Mouse (Mus musculus) CD4-positive helper T cell, adult 2 months (primary cell): ENCODE data around the gene Arid1b.

Experiments used
- DNase-seq: peaks from one replicate; pipeline ENCODE4 v3.0.0-alpha.2; 2012; ENCODE audit warnings: low read depth, missing footprints, low spot score

Arid1b gene

DNA sequence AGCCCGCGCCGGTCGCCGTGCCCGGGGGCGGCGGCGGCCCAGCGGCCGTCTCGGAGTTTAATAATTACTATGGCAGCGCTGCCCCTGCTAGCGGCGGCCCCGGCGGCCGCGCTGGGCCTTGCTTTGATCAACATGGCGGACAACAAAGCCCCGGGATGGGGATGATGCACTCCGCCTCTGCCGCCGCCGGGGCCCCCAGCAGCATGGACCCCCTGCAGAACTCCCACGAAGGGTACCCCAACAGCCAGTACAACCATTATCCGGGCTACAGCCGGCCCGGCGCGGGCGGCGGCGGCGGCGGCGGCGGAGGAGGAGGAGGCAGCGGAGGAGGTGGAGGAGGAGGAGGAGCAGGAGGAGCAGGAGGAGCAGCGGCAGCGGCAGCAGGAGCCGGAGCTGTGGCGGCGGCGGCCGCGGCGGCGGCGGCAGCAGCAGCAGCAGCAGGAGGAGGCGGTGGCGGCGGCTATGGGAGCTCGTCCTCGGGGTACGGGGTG lies 1.5 kb downstream of the Arid1b start:
- peak; percentile 88 for DNase-seq

DNA sequence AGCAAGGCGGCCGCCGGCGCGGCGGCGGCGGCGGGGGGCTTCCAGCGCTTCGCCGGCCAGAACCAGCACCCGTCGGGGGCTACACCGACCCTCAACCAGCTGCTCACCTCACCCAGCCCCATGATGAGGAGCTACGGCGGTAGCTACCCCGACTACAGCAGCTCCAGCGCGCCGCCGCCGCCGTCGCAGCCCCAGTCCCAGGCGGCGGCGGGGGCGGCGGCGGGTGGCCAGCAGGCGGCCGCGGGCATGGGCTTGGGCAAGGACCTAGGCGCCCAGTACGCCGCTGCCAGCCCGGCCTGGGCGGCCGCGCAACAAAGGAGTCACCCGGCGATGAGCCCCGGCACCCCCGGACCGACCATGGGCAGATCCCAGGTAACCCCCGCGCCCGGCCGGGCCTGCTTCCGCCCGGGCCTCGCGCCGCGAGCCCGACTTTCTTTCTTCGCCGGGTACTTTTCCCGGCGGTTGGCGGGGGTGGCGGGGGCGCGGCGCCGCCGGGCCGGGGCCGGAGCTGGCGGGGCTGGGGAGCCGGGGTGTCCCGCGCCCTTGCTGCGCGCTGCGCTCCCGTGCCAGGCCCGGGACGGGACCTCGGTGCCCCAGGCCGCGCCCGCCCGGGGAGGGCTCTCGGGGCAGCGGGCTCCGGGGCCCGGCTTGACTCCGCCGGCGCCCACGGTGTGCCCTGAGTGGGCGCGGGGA lies 2.1 kb downstream of the Arid1b start:
- DNase-seq: peak; percentile 68

DNA sequence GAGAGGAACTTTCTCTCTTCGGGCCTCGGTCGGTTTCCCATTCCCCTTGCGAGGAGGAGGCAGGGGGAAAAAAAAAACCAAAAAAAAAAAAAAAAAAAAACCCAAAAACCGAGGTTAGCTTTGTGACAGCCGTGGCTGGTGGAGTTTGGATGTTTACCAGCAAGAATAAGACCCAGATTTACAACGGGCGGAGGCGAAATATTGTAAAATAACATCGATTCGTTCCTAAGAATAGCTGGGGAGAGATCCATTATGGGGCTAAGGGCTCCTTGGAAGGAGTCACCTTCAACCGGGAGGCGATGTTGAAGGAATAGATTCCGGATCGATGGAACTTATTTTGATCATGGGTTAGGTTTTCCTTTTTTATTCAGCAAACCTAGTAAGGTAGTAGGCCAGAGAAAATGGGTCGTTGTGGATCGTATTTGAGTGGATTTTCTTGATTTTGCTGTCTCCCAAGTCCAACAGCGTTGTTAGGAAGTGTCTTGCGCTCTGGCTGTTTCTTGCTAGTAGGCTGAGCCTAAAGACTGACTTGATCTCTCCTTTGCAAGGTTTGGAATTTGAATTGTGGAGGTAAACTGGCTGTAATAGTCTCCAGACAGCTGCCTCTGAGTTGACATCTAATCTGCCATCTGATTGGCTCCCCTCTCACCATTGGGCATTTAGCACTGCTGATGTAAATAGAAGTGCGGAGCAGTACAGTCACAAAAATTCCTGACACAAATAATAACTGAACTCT lies 2.9 kb downstream of the Arid1b start:
- peak; percentile 36 for DNase-seq

DNA sequence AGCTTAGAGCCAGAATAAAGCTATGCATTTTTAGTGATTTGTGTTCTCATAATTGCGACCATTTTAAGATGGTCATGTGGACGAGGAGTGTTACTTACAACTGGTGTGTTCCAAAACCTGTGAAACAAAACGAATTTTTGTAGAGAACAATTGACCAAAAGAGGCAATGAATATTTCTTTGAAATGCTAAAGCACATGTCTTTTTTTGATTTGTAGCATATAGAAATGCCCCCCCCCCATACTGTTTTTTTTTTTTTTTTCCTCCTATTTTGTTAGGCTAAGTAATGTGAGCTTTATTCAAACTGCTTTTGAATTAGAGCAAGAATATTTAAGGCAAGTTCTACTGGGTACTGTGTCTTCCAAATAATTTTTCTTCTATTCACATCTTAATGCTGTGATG lies 3.8 kb downstream of the Arid1b start:
- no peak for DNase-seq

DNA sequence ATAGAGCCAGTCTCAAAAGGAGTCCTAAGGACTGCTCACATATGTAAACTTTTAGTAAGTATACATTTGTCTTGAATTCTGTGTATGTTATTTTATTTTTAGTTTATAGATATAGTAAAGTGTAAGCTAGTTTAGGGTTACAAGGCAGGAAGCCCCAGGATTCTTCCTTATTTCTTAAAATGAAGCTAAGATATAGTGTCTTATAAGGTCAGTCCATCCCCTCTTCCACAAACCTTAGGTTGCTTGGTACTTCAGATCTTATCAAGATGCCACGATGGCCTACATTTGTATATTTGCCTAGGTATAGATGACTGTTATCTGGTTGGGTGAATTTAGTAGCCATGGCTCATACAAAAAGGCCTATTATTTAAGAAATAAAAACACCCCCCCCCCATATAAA lies 5.1 kb downstream of the Arid1b start:
- no peak for DNase-seq

DNA sequence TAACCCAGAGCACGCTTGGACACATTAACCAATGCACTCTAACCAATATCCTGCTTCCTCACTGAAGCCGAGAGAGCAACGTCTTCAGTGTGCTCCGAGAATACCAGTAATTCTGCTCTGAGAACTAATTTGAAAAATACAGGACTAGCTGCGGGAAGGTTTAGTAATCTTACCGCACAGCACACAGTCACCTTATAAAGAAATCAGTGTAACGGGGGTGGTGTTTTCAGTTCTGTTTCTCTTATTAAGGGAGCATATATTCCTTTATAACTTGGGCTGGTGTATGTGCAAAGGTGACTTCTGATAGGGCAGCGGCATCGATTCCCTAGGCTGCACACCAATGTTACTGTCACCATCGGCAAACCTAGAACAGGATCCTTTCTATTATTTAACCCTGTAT lies 5.9 kb downstream of the Arid1b start:
- no peak for DNase-seq

DNA sequence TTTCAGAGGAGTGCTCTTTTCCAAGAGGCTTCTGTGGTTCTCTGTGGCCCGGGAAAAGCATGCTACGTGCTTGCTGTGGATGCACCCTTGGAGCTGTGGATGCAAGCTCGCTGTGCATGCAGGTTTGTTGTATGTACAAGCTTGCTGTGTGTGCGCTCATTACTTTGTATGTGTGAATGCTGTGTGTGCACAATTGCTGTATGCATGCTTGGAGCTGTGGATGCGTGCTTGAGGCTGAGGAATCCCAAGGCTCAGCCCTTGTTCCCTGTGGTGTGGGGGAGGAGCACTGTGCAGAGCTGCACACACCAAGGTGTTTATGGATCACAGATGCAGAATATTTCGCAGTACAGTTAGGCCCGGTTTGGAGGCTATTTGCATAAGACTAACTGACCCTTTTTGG lies 6.7 kb downstream of the Arid1b start:
- DNase-seq: no peak

DNA sequence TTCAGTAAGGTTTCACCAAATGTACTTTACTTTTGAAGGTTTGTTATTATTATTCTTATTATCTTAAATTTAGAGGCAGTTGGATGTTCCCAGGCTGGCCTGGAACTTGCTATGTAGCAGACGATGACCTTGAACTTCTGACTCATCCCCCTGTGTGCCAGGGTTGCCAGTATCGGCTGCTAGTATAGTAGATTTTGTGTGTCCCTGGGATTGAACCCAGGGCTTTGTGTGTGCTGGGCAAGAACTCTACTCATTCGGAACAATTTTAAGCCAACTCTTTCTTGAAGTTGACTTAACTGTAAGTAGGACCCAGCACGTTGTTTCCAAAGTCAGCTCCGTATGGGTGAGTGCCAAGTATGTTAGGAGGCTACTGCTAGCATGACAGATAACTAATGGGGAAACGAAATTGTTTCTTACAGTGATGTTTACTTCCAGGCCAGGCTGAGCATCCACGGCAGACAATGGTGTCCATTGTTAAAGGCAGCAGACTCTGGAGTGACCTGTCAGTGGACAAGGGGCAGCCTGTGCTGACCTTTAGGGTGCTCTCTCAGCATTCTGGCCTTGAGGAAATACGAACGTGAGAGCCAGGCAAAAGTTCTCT lies 7.5 kb downstream of the Arid1b start:
- no peak for DNase-seq

DNA sequence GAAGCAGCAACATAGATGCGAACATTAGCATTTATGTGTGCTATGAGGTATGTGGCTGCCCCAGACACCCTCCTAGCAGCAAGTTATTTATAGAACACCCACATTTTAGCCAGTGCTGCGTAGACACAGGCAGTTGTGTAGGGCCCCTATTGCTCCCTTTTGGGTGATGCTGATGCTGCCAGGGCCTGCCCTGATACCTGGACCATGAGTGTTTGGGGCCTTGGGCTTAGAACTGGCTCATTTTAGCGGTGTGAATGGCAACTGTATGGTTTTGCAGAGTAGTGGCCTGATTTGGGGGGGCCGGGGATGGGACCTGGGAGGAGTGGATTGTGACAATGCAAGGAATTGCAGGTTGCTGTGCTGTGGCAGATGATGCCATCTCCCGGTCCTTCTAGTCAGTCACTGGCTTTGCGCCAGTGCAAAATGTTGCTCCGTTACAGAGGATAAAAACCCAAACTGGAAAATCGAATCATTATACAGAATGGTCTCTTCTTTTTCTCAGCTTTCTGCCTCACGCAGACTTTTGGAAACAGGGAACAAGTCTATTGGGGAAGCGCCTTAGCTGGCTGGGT lies 8.9 kb downstream of the Arid1b start:
- no peak for DNase-seq

DNA sequence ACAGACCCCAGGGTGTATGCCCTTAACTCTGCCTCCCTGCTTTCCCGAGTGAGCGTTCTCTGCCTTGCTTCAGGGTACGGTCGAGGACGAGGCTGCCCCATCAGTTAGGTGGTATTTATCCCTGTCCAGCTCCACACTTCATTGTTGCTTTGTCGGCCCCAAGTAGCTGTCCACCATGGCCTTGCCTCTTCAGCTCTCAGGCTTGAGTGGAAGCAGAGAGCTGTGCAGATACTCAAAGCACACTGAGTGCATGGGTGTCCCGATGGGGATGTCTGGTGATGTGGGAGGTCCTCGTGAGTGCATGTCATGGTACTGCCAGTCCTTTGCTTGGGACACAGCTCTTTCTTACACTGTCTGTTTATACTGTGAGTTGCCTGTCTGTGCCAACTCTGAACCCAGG lies 10.1 kb downstream of the Arid1b start:
- no peak for DNase-seq

DNA sequence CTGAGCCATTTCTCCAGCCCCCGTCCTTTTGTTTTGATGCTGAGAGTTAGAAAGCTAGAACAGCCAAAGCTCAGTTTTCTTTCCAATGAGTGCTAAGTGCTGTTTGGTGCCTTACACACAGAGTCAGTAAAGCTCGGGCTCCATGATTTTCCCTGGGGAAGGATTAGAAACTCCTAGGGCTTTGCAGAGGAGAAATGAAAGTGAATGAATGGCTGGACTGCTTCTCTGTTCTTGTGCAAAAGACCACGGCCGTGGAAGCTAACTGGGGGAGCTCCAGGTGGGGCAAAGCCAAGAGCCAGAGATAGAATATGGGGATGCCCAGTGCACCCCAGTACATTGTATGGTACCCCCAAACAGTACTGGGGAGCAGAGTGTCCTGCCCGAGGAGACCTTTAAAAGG lies 10.6 kb downstream of the Arid1b start:
- DNase-seq: no peak

DNA sequence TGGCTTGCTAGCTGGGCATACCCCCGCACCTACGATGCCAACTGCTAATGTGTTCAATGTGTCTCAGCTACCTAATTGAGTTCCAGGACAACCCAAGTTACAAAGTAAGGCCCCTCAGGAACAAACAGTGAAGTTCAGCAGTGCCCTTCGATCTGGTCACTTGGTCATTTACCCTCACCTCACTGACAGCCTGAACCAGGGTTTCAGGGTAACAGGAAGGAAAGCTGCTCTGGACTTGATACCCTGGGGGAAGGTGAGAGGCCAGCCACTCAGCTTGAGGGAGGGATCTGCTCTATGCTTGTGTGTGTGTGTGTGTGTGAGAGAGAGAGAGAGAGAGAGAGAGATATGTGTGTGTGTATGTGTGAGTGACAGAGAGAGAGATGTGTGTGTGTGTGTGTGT lies 11.2 kb downstream of the Arid1b start:
- DNase-seq: no peak

DNA sequence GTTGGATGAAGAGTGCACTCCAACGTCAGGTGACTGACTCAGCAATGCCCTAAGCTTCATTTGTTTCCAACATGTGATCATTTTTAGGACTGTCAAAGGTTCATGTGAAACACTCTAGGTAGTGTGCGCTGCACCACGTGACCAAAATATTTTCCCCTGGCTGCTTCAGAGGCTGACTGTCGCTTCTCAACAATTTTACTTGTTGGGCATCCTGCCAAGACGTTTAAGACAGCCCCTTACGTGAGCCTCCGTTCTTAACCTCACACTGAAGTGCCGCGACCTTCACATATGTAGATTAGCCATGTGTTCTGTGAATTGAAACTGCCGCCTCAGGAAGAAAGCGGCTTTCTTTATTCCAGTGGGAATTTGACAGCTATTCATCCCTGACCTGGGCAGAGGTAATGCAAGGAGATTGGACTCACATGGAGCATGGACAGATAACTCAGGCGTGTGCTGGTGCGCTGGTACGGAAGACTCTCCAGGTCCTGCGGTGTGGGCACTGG lies 13.1 kb downstream of the Arid1b start:
- DNase-seq: peak; percentile 95

DNA sequence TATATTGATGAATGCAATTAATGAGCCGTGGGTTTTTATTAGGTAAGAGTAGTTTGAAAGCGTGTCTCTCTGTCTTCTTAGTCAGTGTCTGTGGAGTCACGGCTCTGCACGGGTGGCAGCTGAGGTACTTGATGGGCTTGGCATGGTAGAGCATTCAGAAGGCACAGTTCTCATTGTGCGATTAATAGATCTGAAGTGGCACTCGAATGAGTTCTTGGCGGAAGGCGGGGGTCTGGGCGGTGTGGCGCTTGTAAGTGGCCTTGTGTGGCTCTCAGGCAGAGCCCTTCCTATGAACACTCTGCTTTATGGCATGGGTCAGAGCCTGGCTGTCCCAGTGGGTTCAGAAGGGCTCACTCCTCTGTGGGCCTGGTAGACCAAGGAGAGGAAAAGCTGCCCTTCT lies 14.1 kb downstream of the Arid1b start:
- DNase-seq: no peak

DNA sequence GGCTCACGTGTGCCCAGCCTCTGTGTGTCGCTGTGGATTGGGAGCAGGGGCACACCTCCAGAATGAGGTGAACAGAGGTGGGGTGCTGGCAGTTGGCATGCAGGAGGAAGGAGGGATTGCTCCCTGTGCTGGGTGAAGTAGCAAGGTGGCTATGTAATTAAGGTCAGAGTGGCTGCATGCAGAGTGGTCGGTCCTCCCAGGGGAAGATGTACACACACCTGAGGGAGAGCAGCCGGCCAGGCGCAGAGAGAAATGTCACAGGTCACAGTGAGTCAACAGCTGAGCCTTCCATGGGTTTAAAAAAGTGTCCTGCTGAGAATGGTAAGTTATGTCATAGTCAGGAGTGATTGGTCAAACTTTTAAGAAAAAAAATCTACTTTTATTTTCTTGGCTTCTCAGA lies 14.6 kb downstream of the Arid1b start:
- DNase-seq: no peak

DNA sequence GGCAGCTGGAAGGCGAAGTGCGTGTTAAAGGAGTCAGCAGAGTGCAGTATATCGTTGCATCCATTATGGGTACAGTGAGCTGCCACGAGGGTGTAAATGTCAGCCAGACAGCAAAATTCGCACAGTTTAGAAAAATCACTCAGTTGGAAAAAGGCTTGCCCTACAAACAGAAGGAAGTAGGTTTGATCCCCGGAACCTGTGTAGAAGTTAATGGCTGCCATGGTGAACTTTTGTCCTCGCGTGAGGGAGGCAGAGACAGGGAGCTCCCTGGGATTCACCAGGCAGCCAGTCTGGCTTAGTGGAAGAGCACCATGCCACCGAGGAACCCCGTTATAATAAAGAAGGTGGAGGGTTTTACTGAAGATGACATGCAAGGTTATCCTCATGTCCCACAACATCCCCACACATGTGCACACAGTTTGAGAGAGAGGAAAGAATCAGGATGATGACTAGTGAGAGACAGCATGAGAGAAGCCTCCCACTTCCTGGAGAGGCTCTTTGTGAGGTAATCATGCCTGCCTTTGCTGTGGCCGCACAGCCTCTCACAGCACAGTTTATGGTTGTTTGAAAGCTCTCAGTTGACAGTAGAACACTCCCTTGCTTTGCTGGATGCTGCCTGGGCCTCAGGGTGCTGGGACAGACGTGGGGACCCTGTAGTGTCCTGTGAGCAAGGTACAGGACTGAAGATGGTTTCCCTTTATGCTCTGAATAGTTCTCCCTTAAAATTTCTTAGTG lies 15.6 kb downstream of the Arid1b start:
- peak; percentile 60 for DNase-seq

DNA sequence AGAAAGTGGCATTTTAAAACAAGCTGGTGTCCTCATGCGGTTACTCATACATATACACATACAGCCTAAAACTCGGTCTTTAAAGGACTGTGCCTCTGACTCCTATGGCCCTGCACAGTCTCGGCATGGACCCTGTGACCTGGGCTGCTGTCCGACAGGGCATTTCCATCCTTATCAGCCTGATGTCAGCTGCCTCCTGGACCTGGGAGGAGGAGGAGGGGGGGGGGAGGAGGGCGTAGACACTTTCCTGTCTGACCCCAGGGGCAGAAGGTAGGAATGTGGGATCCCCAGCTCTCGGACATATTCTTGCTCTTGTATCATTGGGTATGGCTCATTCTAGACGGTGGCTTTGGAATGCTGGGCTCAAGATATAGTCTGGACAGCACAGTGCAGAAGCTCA lies 16.6 kb downstream of the Arid1b start:
- DNase-seq: no peak

DNA sequence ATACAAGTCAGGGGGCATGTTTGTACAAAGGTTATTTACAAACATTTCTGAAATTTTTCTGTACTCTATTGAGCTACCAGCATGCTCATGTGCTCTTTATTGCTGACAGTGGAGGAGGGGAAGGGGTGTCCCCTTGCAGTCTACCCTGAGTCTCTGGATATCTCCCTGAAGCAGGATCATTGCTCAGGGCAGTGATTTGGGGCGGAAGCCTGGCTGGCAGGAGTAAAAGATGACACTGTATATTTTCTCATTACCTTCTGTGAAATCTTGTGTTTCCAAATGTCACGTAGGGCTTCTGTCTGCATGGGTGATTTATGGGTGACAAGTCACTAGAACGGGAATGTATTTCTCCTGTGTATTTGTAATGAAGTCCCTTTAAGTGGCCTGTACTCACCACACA lies 18.0 kb downstream of the Arid1b start:
- no peak for DNase-seq

DNA sequence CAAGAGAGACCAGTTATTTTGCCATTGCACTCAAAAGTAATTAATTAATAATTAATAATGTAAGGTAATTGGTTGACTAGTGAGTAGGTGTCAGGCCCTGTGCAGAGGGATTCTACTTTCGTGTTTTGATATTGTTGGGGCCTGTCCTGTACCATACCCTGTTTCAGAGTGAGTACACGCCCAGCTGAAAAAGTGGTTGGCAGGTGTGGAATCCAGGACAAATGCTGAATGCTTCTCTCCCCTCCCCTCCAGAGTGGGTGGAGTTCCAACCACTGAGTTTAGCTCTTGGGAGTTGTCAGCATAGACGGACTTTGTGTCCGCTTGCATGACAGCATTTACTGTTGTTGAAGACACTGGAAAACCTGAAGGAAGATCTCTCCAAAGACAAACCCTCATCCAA lies 18.4 kb downstream of the Arid1b start:
- no peak for DNase-seq

DNA sequence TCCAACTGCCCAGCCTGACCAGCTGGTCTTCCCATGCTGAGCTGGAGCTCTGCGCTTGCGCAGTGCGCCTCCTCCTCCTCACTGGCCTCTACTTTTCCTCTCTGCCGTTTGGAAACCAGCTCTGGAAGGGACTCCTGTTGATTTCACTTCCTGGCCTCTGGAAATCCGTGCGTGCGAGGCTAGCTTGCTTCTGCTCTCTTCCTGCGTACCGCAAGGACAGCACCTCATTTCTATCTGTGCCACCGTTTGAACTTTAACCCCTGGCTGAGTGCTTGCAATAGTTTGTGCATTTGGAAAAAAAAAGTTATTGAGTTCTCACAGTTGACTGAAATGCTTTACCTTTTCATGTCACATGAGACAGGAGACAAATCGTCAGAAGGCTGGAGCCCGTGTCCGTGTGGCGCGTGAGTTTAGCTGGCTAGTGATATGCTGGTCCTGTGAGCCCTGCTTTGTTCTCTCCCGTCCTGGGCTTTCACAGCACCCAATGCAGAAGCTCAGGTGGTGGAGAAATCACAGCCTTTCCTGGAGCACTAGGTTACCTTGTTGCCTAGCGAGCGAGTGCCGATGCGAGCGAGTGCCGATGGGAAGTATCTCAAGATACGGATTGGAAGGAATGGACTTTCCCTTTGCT lies 20.3 kb downstream of the Arid1b start:
- DNase-seq: no peak

DNA sequence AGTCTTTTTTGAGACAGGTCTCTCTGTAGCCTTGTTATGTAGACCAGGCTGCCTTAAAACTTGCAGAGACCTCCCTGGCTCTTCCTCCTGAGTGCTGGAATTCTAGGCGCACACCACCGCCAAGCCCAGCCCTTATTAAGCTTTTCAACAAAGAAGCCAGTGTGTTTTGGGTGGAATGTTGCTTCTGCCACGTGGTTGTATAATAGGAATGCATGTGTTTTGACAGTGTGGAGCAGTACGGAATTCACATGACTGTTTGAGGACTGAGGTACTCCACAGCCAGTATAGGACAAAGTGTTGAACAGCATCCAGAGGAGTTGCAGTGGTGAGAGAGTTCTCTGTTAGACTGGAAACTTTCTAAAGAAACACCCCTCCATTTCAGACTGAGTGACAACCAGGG lies 22.3 kb downstream of the Arid1b start:
- DNase-seq: no peak
